Mouse (Mus musculus) E14TG2a.4 (cell line): ENCODE data around the gene Sec61g.
"Not testable (repeated sequence)": the region's sequence is repeated elsewhere in the genome, so short reads cannot be mapped to it uniquely, and the experiment has no call there.

Source experiments
- H3K27me3 ChIP-seq: 2 replicates; pipeline ENCODE4 v1.6.1; 2014; ENCODE audit warnings: low read length, control low read depth; ENCODE audit not compliant: insufficient read depth
- H3K36me3 ChIP-seq: 2 replicates; pipeline ENCODE4 v1.6.1; 2014; ENCODE audit warnings: low read length, control low read depth; ENCODE audit not compliant: insufficient read depth
- H3K4me1 ChIP-seq: replicated peaks from 2 replicates; pipeline ENCODE4 v1.6.1; 2014; ENCODE audit warnings: low read depth, low read length, control low read depth
- H3K4me3 ChIP-seq: replicated peaks from 2 replicates; pipeline ENCODE4 v1.5.1; 2014; ENCODE audit warnings: mild to moderate bottlenecking, low read length
- H3K9me3 ChIP-seq: 2 replicates; pipeline ENCODE4 v1.6.1; 2014; ENCODE audit warnings: low read length, control low read depth
- CTCF ChIP-seq: conservative IDR thresholded peaks from 2 replicates; pipeline ENCODE4 v1.5.1; 2014; ENCODE audit warnings: low read length
- NANOG ChIP-seq: IDR thresholded peaks from 2 replicates; pipeline ENCODE4 v1.6.1; 2014; ENCODE audit warnings: borderline replicate concordance, low read length, mixed read lengths
- POU5F1 ChIP-seq: IDR thresholded peaks from 2 replicates; pipeline ENCODE4 v1.6.1; 2014; ENCODE audit warnings: low read length, borderline replicate concordance

Gene Sec61g

DNA sequence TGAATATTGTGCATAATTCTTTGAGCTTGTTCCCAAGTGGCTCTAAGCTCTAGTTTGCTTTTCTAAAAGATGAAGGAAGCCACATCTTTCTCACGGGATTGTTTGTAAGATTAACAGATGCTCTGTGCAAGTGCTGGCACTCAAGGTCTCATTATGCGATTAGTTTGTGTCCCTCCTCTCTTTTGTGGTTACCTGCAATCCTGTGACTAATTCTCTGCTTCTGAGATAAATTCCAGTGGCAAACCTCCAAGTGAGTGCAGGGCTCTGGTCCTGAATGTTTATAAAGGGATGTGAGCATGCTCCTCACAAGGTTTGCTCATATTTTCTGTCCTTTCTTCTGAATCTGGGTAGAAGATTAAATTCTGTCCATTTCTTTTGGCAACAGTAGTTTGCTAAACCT is 18.2 kb upstream of the Sec61g start:
- Histone ChIP-seq H3K27me3 (no peaks in the 10 kb centered on the region), H3K9me3 (peaks cover 21% of the 10 kb centered on the region), H3K36me3 (peaks cover 9% of the 10 kb centered on the region; the same call in 1 of the 2 replicates), H3K4me3 (no peak overlapping the region), H3K4me1 (peaks cover 19% of the 10 kb centered on the region)
- TF ChIP-seq NANOG = no peak
- TF ChIP-seq POU5F1 = no peak
- TF ChIP-seq CTCF = no peak

- Histone ChIP-seq H3K27me3 (no peaks in the 10 kb centered on the region), H3K36me3 (peaks cover 9% of the 10 kb centered on the region; the same call in 1 of the 2 replicates), H3K4me1 (peaks cover 19% of the 10 kb centered on the region), H3K4me3 (no peak overlapping the region), H3K9me3 (peaks cover 28% of the 10 kb centered on the region)
- TF ChIP-seq POU5F1 = no peak
- TF ChIP-seq NANOG = no peak
- TF ChIP-seq CTCF = no peak
Measured at GRCm38 (mm10) chr11:16525724-16526123, 17.4 kb upstream of the Sec61g start.

DNA sequence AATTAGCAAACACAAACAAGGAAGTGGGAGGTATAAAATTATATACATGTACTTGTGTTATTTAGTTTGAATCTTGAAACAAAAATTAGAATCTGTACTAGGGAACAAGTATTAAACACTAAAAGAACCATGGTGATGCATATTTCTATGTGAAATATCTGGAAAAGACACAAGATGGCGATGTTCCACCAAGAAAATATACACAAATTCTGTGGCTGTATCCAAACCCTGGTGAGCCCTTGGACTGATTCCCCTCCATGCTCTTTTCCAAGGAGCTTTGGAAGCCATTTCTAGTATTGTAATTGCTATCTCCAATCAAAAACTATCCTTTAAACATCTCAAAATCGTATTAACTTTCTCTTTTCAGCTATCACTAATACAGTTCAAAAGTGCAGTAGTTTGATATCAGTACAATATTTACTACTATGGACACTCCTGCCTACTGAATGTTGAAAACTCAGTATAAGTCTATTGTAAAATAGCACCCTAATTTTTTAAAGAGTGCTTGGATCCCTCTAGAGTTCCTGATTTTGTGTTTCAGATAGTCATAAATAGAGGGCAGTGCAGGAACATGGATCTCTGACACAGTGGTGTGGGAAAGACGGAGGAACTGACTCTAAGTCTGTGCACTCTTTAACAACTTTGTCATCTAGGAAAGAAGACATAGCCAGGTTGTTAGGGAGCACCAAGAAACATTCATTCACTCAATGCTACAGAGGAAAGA is 16.8 kb upstream of the Sec61g start:
- no peak overlapping the region for H3K4me3 ChIP-seq
- peaks cover 30% of the 10 kb centered on the region for H3K9me3 ChIP-seq
- peaks cover 9% of the 10 kb centered on the region; the same call in 1 of the 2 replicates for H3K36me3 ChIP-seq
- no peaks in the 10 kb centered on the region for H3K27me3 ChIP-seq
- TF ChIP-seq POU5F1 (no peak), CTCF (peak; percentile 18), NANOG (no peak)
- H3K4me1 ChIP-seq = peaks cover 19% of the 10 kb centered on the region

GRCm38 (mm10) chr11:16515081-16515480 is 6.8 kb upstream of the Sec61g start:
- not testable (repeated sequence) for H3K36me3 ChIP-seq, H3K9me3 ChIP-seq, H3K27me3 ChIP-seq
- H3K4me3 ChIP-seq = peak overlapping the region; percentile 67
- peaks cover 12% of the 10 kb centered on the region for H3K4me1 ChIP-seq

- not testable (repeated sequence) for H3K9me3 ChIP-seq, H3K36me3 ChIP-seq, H3K27me3 ChIP-seq
- H3K4me3 ChIP-seq = peak overlapping the region; percentile 35; the same call in 1 of the 2 replicates
- H3K4me1 ChIP-seq = peaks cover 12% of the 10 kb centered on the region
Measured at GRCm38 (mm10) chr11:16514221-16514620, 5.9 kb upstream of the Sec61g start.

- no peaks in the 10 kb centered on the region for H3K27me3 ChIP-seq
- H3K36me3 ChIP-seq = peaks cover 41% of the 10 kb centered on the region
- no peak for TF ChIP-seq CTCF
- no peak for TF ChIP-seq POU5F1
- TF ChIP-seq NANOG = no peak
- H3K9me3 ChIP-seq = no peaks in the 10 kb centered on the region
- peaks cover 43% of the 10 kb centered on the region for H3K4me1 ChIP-seq
- peak overlapping the region; percentile 99 for H3K4me3 ChIP-seq
Measured at GRCm38 (mm10) chr11:16507385-16508051, 766 bp downstream of the Sec61g start.

- peaks cover 48% of the 10 kb centered on the region for H3K4me1 ChIP-seq
- TF ChIP-seq CTCF (no peak), NANOG (no peak), POU5F1 (no peak)
- H3K36me3 ChIP-seq = peaks cover 55% of the 10 kb centered on the region
- H3K27me3 ChIP-seq = no peaks in the 10 kb centered on the region
- H3K9me3 ChIP-seq = no peaks in the 10 kb centered on the region
- no peak overlapping the region for H3K4me3 ChIP-seq
Measured at GRCm38 (mm10) chr11:16505999-16506398, 2.3 kb downstream of the Sec61g start.

DNA sequence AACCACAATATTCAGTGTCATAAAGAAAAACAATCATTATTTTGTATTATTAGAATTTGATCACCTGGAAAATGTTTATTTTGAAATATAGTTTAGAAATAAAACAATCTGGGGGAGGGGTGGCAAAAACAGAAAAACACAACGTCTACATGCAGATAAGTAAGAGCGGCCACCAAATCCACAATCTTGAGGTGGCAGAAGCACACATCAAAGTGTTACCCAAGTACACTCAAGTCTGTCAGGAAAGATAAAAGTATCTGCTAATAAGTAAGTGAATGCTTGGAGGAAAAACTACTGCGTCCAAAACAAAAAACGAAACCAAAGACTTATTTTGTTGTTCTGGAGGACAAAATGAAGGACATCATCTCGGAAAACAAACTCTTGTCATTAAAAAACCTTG is 5.1 kb downstream of the Sec61g start:
- peaks cover 65% of the 10 kb centered on the region for H3K4me1 ChIP-seq
- peaks cover 67% of the 10 kb centered on the region for H3K36me3 ChIP-seq
- no peak for TF ChIP-seq CTCF
- H3K4me3 ChIP-seq = peak overlapping the region; percentile 20; the same call in 1 of the 2 replicates
- H3K9me3 ChIP-seq = no peaks in the 10 kb centered on the region
- no peaks in the 10 kb centered on the region for H3K27me3 ChIP-seq

DNA sequence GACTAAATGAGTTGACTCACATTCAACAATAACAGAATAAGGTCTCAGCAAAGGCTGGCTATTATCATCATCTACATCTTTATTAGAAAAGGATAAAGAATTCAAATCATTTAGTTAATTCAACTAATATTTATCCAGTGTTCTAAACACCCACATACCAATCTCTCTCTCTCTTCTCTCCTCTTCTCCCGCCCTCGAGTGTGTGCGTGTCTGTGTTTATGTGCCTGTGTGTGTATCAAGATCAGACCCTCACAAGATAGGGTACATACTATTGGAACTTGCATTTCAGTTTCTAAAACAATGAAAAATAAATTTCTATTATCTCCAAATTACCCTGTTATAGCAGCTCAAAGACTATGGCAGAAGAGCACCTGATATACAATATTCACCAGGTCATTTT is 5.5 kb downstream of the Sec61g start:
- Histone ChIP-seq H3K36me3 (peaks cover 67% of the 10 kb centered on the region), H3K27me3 (no peaks in the 10 kb centered on the region), H3K4me3 (no peak overlapping the region), H3K9me3 (no peaks in the 10 kb centered on the region), H3K4me1 (peaks cover 69% of the 10 kb centered on the region)
- TF ChIP-seq POU5F1 = no peak
- no peak for TF ChIP-seq NANOG
- no peak for TF ChIP-seq CTCF
